Mouse (Mus musculus) retina, adult 2 months (tissue): Measurements from ENCODE around the gene Mical2.
A peak's percentile ranks its signal among the peaks of the same experiment; 100 is the strongest.

Source experiments
- DNase-seq: peaks from one replicate; pipeline ENCODE4 v3.0.0-alpha.2; 2012; ENCODE audit warnings: low read depth, low spot score

Gene Mical2

GRCm38 (mm10) chr7:112225615-112226262 is at the start of gene Mical2:
Mical2 (plus strand) TSS chr7:112225856.
- DNase-seq, result peak; percentile 37

GRCm38 (mm10) chr7:112176627-112177026 is 49.0 kb upstream of the Mical2 start:
- no peak for DNase-seq

GRCm38 (mm10) chr7:112180235-112180705 is 45.4 kb upstream of the Mical2 start:
- peak; percentile 61 for DNase-seq

- DNase-seq, result peak; percentile 68
Observed at GRCm38 (mm10) chr7:112183258-112183841, 42.3 kb upstream of the Mical2 start.

GRCm38 (mm10) chr7:112184519-112185225 is 41.0 kb upstream of the Mical2 start:
- DNase-seq, result no peak

- DNase-seq, result no peak
Observed at GRCm38 (mm10) chr7:112185226-112185745, 40.4 kb upstream of the Mical2 start.

- DNase-seq, result no peak
Observed at GRCm38 (mm10) chr7:112186871-112187270, 38.8 kb upstream of the Mical2 start.

GRCm38 (mm10) chr7:112187536-112188459 is 37.9 kb upstream of the Mical2 start:
- no peak for DNase-seq

- no peak for DNase-seq
Observed at GRCm38 (mm10) chr7:112192237-112192636, 33.4 kb upstream of the Mical2 start.

- DNase-seq, result no peak
Observed at GRCm38 (mm10) chr7:112192778-112193177, 32.9 kb upstream of the Mical2 start.

- no peak for DNase-seq
Observed at GRCm38 (mm10) chr7:112194286-112194685, 31.4 kb upstream of the Mical2 start.

GRCm38 (mm10) chr7:112197461-112197860 is 28.2 kb upstream of the Mical2 start:
- DNase-seq, result no peak

GRCm38 (mm10) chr7:112199343-112199742 is 26.3 kb upstream of the Mical2 start:
- DNase-seq, result no peak

GRCm38 (mm10) chr7:112200761-112201160 is 24.9 kb upstream of the Mical2 start:
- no peak for DNase-seq

GRCm38 (mm10) chr7:112202194-112202593 is 23.5 kb upstream of the Mical2 start:
- no peak for DNase-seq

GRCm38 (mm10) chr7:112202843-112203242 is 22.8 kb upstream of the Mical2 start:
- no peak for DNase-seq

GRCm38 (mm10) chr7:112203937-112204336 is 21.7 kb upstream of the Mical2 start:
- DNase-seq, result no peak

- no peak for DNase-seq
Observed at GRCm38 (mm10) chr7:112204380-112204963, 21.2 kb upstream of the Mical2 start.

GRCm38 (mm10) chr7:112205513-112205912 is 20.1 kb upstream of the Mical2 start:
- DNase-seq, result no peak

GRCm38 (mm10) chr7:112207717-112208116 is 17.9 kb upstream of the Mical2 start:
- DNase-seq, result no peak
